Mouse (Mus musculus) heart, postnatal 36 days (tissue): ENCODE results near the gene Snrk. TPM values are rescaled to one million over a fixed set of nuclear protein-coding genes. Genes with fewer than 3 reads are reported as not detected.
"Not testable (repeated sequence)": the region's sequence is repeated elsewhere in the genome, so short reads cannot be mapped to it uniquely, and the experiment has no call there.

Experiments
- DNase-seq, 2 experiments: peaks; one replicate each; pipeline ENCODE4 v3.0.0; 2021 to 2022
- intact Hi-C: fragments of 180-260 bp; cut with DNase I; formaldehyde crosslinking; loops from one replicate; pipeline ENCODE4 v1.15.1; 2025
- total RNA-seq, 2 experiments: library from RNA; stranded (reverse); gene quantifications; 2 replicates each; pipeline ENCODE4 v1.2.3; 2021

Gene Snrk
- total RNA-seq, 2 experiments from 2014 or later: 130 to 150 TPM

DNA sequence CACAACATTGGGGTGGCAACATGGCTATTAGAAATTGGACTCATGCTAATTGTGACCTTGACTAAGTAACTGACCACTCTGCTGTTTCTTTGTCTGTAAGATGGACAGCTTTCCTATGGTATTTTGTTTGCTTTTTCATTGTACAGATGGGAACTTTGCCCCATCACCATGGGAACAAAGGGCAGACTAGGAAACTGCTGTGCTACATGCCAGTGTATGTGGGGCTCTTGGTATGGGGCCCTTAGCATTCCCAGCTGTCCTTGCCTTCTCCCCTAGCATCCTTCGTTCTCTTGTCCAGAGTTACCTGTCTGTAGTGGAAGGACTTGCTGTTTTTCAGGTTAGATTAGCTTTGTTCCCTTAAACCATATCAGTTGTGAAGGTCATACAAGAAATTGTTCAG, 20.9 kb downstream of the Snrk start:
- DNase-seq: no peak
- intact Hi-C loops: loop anchor here (2.0 kb wide), 1 partner anchor 13 kb away; no protein-coding TSS in a partner anchor

DNA sequence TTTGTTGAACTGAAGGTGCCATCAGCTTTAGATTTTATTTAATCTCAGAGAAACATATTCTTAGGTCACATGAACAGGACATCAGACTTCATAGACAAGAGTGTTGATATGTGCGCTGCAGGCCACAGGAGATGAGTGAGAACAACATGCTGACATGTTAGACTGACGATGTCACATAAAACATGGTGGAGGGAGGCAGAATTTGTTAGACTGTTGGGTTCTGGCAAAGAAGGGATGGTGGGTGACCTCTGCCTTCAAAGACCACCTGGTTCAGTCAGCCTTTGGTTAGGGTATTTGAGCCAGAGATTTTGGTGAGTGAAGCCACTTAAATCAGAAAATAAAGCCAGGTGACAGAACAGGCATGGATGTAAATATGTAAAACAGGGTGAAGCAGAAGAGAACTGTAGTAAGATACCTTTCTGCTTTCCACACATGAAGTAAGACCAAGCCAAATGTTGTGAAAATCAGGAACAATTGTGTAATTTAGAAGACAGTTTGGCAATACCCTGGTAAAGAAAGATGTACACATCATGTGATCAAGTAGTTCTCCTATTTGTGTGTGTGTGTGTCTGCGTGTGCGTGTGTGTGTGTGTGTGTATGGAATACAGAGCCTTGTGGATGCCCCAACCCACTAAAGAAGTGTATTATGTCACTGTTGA, 21.4 kb downstream of the Snrk start:
- DNase-seq: no peak
- intact Hi-C loops: loop anchor here (2.0 kb wide), 1 partner anchor 14 kb away; no protein-coding TSS in a partner anchor

DNA sequence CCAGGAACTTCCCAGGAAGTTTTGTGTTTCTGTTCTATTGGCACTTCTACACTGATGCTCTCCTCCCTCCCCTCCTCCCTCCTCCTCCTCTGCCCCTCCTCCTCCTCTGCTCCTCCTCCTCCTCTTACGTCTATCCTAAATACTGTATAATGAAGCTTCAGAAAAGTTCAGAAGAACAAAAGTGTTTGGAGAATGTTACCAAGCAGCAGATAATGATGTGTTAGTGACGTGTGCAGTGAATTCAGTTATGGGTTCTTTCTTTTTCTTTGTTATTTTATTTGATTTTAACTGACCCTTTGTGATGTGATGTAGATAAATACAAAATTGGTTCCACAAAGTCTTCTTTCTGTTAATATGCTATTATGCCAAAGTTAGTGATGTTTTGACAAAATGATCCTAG, 22.2 kb downstream of the Snrk start:
- intact Hi-C loops: loop anchor here (2.0 kb wide), 1 partner anchor 14 kb away; no protein-coding TSS in a partner anchor
- DNase-seq: no peak

DNA sequence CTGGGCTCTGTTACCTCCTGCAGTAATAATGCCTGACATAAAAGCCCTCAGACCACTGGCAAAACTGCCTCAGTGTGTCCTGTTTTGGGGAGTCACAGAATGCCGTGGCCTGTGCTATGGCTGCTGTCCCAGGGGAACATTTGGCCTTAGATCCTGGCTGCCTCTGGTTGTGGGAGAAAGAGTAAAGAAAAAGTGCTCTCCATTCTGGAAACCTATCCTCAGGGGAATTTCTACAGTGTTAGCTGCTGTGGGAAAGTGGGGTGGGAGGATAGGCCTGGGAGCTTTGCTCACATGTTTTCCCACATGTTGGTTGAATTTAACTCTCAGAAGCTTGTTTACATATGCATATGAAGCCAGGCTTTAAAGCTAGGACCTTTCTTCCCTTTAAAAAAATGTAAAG, 26.2 kb downstream of the Snrk start:
- intact Hi-C loops: no loop called here
- no peak for DNase-seq

DNA sequence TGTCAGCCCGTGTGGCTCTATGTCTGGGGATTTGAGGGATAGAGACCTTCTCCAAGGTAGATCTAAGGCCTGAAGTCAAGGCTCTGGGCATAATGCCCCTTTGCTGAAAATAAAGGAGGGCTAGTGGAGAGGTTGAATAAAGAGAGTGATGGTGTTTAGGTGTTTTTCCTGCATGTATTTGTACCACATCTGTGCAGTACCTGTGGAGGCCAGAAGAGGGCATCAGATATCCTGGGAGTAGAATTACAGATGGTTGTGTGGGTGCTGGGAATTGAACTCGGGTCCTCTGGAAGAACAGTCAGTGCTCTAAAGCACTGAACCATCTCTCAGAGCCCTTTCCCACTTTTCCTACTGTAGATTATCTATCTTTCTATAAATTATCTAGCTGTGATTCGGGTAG, 27.7 kb downstream of the Snrk start:
- intact Hi-C loops: no loop called here
- no peak for DNase-seq

DNA sequence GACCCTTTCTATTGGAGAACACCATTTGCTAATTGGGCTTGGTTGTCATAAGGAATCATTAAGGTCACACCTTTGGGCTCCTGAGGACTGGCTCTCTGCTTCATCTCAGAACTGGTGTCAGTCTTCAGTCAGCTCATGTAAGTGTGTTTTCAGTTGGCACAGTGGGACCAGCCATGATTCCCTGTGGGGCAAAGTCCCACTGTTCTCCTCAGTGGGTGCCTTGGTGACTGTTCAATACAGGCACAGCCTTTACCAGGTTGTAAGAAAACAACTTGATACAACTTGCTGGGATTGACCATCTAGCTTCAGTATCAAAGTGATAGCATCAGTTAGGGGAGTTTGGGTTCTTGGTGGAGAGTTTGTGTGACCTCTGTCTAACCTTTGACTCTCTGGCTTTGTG, 28.6 kb downstream of the Snrk start:
- intact Hi-C loops: no loop called here
- DNase-seq: no peak

DNA sequence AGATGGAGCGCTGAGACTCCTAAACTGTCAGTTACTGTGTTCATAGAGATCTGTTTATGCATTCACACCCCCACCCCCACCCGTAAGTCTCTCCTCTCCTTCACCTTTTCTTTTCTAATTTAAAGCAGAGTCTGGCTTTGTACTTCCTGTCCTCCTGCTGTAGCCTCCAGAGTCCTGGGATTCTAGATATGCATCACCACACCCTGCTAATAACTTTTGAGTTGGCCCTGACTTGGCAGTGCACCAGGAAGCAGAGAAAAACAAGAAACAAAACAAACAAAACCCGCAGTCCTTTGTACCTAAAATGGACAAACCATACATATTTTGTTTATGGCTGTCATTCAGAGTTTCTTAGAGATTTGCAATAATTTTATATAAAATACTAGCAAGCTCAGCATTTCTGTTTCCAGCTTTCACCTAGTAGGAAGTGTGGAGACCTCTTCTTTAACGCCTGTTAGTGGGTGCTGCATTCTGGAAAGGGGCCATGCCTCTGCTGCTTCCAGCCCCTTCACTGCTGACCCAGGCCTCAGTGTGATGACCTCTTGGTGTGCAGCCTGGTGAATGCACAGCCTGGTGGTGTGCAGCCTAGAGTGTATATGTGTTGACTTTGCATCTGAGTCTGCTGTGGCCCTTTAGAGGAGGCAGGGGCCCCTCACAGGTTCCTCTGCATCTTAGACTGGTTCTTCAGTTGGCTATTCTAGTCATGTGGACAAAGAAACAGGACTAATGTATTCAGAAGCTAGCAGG, 29.2 kb downstream of the Snrk start:
- intact Hi-C loops: no loop called here
- no peak for DNase-seq

DNA sequence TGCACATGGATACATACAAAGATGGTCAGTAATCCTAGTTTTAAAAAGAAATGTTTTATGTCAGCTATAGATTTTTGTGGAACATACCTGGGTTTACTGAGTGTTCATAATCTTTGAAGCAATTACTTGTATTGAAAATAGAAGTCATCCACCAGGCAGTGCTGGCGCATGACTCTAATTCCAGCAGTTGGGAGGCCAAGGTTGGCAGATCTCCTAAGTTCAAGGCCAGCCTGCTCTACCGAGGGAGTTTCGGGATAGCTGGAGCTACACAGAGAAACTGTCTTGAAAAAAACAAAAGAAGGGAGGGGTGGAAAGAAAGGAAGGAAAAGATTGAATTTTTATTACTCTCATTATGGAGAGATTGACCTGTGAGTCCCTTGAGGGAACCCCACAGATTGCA, 31.3 kb downstream of the Snrk start:
- intact Hi-C loops: no loop called here
- no peak for DNase-seq

DNA sequence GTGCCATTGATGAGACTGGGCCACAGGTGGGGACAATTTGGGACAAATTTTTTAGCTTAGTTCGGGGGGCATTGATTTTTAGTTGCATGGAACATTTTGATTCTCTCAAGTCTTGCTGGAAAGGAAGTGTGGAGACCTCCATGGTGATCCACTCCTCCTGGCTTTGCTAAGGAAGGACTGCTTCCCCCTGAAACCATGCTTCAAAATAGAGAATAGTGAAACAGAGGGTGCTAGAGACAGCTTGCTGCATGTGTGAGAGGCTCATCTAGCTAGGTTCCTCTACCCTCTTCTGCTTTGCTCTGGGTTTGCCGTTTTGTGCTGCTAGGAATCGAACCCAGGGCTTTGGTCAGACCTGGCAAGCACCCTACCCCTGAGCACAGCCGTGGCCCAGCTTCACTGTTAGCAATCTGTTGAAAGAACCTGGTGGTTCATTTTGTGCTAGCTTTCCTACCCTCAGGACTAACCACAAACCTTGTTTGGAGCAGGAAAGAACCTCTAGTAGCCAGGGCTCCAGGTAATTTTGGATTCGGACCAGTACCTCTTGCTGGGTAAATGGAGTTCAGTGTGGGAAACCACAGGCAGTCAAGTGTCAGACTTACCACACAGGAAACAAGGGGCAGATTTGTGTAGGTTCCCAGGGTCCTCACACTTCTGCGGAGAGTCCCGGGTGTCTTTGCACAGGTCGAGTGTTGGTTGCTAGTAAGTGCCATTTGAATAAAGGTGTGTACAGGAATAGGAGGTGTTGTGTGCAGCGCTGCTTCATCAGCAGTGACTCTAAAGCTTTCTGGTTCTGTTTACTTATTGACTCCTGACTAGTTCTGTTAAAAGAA, 33.1 kb downstream of the Snrk start:
- no peak for DNase-seq
- intact Hi-C loops: loop anchor here (2.0 kb wide), 1 partner anchor 19 kb away; no protein-coding TSS in a partner anchor

DNA sequence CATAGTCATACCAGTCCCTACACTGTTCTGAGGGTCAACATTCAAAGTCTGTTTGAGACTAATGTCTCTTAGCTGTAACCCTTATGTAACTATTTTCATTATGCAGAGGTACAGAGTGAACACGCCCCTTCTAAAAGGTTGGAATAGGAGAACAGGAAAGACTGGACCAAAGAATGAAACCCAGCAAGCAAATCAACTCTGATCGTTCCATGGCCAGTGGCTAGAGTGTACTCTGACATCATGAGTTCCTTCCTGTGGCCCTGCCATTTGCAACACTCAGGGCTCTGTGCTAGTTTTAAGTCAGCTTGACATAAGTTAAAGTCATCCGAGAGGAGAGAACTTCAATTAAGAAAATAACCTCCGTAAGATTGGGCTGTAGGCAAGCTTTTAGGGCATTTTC, 35.0 kb downstream of the Snrk start:
- intact Hi-C loops: no loop called here
- DNase-seq: no peak

DNA sequence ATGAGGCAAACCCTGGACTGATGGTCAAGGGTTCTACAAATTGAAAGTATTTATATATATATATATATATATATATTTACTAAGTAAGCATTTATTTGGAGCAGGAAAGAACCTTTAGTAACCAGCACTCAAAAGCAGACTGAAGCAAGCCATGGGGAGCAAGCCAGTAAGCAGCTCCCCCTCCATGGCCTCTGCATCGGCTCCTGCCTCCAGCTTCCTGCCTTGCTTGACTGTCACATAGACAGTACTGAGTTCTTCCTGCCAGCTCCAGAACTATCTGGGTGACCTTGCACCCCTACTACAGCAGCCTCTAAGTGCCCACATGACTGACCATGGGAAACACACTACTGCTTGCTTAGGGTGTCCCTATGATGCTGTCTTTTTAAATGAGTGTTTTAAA, 35.4 kb downstream of the Snrk start:
- intact Hi-C loops: no loop called here
- no peak for DNase-seq

DNA sequence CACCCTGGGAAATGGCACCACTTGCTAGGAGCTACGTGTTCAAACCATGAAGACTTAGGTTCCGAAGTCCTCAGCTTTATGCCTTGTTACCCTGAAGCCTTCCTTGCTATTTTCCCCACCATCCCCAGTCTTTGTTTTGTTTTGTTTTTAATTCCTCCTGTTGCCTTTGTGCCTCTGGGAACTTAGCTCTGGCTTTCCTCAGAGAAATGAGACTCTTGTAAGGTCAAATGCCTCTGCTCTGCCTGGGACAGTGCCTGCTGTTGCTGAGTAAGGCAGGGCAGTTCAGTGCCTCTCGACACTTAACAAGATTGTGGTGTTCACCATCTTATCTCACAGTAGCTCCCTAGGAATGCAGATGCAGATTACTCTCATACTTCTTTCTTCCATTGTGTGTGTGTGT, 36.4 kb downstream of the Snrk start:
- intact Hi-C loops: no loop called here
- DNase-seq: no peak

DNA sequence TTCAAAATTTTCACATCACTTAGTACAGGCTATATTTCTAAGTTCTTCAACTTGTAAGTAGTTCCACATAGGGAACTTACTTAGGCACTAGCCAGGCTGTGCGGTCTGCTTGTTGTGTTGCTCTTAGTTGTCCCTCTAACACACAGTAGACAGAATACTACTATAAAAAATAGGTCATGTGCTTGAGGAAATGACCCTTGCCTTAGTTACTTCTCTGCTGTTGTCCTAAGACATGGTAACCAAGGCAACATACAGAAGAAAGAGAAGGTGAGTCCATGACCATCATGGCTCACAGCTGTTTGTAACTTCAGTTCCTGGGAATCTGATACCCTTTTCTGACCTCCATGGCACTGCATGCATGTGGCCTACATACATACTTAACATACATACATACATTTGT, 38.1 kb downstream of the Snrk start:
- DNase-seq: no peak
- intact Hi-C loops: loop anchor here (5.0 kb wide), 1 partner anchor 33 kb away; no protein-coding TSS in a partner anchor

DNA sequence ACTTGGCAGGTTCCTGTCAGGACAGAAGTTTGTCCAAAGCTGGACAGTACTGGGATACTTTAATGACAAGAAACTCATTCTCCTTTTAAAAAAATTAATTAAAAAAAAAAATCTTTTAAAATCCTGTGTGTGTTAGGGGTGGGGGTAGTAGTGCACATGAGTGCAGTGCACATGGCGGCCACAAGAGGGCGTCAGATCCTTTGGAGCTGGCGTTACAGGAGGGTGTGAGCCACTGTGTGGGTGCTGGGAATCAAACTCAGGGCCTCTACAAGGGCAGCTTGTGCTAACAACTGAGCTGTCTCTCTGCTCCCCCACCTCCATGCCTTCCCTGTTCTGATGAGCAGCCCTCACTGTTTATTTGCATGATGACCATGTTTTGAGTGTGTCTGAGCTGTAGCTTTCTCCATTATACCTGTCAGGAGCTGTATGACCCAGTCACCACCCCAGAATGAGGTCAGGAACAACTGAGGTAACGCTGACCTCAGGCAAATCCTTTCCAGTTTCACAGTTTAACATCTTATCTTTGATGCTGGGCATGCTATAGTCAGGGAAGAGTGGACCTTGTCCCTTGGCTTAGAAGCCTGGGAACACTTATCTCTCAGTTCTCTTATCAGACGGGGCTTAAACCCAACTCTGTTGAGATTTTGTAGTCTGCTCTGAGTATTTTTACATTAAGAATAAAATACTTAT, 39.5 kb downstream of the Snrk start:
- no peak for DNase-seq
- intact Hi-C loops: loop anchor here (2.0 to 5.0 kb wide), 2 partner anchors 16 to 34 kb away; no protein-coding TSS in a partner anchor

DNA sequence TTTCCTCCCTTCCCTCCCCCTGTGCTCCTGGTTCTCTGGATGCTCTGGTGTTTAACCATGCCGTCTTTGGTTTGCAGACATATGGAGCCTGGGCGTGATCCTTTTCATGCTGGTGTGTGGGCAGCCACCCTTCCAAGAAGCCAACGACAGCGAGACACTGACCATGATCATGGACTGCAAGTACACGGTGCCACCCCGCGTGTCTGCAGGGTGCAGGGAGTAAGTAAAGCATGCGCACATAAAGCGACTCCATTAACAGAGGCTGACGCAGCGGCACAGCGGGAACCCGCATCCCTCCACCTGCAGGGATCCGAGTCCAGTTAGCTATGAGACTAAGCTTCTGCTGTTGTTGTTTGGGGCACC, 40.0 kb downstream of the Snrk start:
- intact Hi-C loops: loop anchor here (2.0 to 5.0 kb wide), 2 partner anchors 16 to 35 kb away; no protein-coding TSS in a partner anchor
- DNase-seq: no peak

DNA sequence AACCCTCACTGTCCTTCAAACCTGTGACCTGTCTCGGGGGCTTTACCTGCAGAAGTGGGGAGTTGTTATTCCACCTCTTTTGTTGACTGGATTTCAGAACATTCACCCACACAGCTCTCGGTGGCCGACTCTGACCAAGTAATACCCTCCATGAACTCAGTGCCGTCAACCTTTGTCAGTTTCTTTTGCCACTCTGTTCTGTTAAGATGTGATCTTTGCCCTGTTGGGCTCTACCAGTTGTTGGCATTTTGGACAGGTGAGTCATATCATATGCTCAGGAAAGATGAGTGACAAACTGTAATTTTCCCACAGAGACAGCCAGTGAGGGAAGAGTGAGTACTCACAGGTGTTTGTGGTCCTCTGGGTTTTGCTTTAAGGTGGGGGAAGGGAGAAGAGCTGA, 47.5 kb downstream of the Snrk start:
- DNase-seq: no peak
- intact Hi-C loops: no loop called here

DNA sequence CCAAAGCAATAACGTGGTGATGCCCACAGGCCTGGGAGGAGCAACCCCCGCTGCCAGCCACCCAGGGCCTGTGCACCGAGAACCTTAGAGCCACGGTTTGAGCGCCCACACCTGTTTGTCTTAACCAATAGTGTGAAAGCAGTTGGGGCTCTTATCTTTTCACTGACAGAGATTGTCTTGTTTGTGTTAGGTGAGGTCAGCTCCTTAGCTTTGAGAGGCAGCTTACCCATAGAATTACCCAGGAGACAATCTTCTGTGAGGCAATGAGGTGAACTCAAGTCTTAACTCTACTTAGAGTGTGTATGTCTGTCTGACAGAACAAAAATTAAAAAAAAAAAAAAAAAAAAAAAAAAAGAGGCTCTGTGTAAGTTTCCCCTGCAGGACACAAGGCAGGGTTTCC, 50.7 kb downstream of the Snrk start:
- DNase-seq: not testable (repeated sequence)

DNA sequence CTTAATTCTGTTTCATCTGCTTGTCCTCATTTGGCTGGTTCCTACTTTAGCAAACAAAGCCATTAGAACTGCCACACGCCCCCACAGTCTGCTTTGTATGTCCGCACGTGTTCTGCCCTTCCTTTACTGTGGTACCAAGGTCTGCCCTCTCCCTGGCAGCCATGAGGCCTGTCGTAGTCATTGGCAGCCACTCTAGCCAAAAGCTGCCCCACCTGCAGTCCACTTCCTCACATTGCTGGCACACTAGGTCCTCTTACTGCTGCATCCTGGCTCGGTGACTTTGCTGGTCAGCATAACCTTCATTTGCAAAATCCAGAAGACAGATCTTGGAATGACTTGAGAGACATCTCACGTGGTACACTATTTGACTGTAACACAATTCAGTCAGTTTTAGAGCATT, 52.8 kb downstream of the Snrk start:
- no peak for DNase-seq
- intact Hi-C loops: no loop called here

More for the DNA sequence above, 50.7 kb downstream of the Snrk start:
- intact Hi-C loops: not testable (repeated sequence)

DNA sequence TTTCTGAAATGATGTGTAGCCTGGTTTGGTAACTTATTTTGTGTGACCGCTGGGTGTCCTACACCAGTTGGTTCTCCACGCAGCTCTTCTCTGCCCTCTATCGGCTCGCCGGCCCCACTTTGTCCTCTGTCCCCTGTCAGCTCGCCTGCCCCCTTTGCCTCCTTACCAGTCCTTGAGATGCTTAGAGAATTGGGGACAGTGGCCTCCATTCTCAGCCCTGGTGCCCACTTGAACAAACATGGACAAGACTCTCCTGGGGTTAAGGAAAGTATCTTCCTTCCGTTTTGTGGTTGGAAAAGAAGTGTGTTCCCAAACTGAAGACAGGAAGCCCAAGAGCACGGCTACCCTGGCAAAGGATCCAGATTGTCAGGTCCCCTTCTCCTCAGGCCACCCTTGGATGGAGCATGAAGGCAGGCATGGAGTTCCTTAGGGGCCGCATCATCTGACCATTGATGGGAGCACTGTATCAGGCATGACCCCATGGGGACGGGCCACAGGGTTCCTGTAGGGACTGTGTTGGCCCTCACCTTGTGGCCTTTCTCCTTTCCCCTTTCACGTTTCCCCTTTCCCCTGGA, 55.6 kb downstream of the Snrk start:
- no peak for DNase-seq
- intact Hi-C loops: loop anchor here (2.0 kb wide), 1 partner anchor 16 kb away; no protein-coding TSS in a partner anchor
